Mouse (Mus musculus) C2C12 (cell line): Measurements from ENCODE around the gene Kcnma1. TPM values are rescaled to one million over a fixed set of nuclear protein-coding genes. Genes with fewer than 3 reads are reported as not detected.

ENCODE experiments used
- H3K27me3 ChIP-seq: one replicate; pipeline ENCODE4 v1.6.1; 2011; ENCODE audit not compliant: control insufficient read depth, insufficient read depth, insufficient read length
- H3K36me3 ChIP-seq: one replicate; pipeline ENCODE4 v1.6.1; 2011; ENCODE audit not compliant: control insufficient read depth, insufficient read depth
- H3K4me3 ChIP-seq: one replicate; pipeline ENCODE4 v1.5.1; 2011; ENCODE audit warnings: mild to moderate bottlenecking, control low read depth; ENCODE audit not compliant: poor library complexity, insufficient read depth, severe bottlenecking
- H3K79me2 ChIP-seq: one replicate; pipeline ENCODE4 v1.6.1; 2011; ENCODE audit not compliant: control insufficient read depth, insufficient read depth
- H3K79me3 ChIP-seq: one replicate; pipeline ENCODE4 v1.6.1; 2011; ENCODE audit warnings: low read depth, control low read depth
- H3ac ChIP-seq: one replicate; pipeline ENCODE3; 2011; ENCODE audit warnings: low read depth; ENCODE audit not compliant: control insufficient read depth, insufficient read length
- CEBPB ChIP-seq: IDR thresholded peaks from one replicate; pipeline ENCODE4 v1.6.1; 2011; ENCODE audit warnings: low read depth, mild to moderate bottlenecking, control low read depth, moderate library complexity
- CTCF ChIP-seq: IDR thresholded peaks from one replicate; pipeline ENCODE4 v1.5.1; 2011; ENCODE audit not compliant: control insufficient read depth, insufficient read depth, insufficient read length
- FOSL1 ChIP-seq: IDR thresholded peaks from one replicate; pipeline ENCODE4 v1.8.0; 2011; ENCODE audit warnings: mild to moderate bottlenecking, low read length; ENCODE audit not compliant: poor library complexity, insufficient read depth, severe bottlenecking
- MAX ChIP-seq: IDR thresholded peaks from one replicate; pipeline ENCODE4 v1.6.1; 2011; ENCODE audit warnings: mild to moderate bottlenecking, control low read depth
- MYOD1 ChIP-seq: IDR thresholded peaks from one replicate; pipeline ENCODE4 v1.6.1; 2011; ENCODE audit warnings: low read depth; ENCODE audit not compliant: control insufficient read depth, insufficient read length
- MYOG ChIP-seq: IDR thresholded peaks from one replicate; pipeline ENCODE4 v1.6.1; 2011; ENCODE audit not compliant: control insufficient read depth, insufficient read length; ENCODE audit errors: extremely low read depth
- USF1 ChIP-seq: IDR thresholded peaks from one replicate; pipeline ENCODE4 v1.6.1; 2011; ENCODE audit warnings: low read depth, mild to moderate bottlenecking, control low read depth, moderate library complexity
- polyA plus RNA-seq: library from polyadenylated mRNA; unstranded; fragments of >200 nt; fragmentation: generic; extraction: Trizol; gene quantifications from one replicate; pipeline ENCODE4 v1.2.1, GENCODE M21; 2012; ENCODE audit warnings: missing spikeins

The Kcnma1 gene
- polyA plus RNA-seq, 1 experiment = not detected

DNA sequence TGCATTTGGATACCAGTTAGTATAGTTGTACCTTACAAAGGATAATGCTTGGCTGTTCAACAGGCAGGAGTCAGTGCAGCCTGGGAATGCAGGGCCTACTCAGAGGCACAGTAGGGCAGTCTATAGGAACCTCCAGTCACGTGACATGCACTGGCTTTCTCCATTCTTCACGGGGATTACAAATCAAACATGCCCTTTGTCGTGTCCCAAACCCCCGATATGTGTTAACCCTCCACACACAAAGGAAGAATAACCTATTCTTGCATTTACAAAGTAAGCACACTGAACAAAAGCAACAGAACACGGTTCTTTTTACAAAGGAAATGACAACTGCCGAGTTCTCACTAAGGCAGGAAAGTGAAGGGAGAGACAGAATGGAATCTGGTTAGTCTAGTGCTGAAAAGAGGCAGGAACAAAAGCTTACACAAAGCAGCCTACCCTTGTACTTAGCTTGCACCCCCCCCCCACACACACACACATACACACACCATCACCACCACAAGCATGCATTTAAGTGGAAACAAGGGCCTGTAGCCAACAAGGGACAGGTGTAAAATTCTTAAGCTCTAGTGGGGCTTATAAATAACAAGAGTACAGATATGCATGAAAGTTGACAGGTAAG is 421.4 kb downstream of the Kcnma1 start:
- Histone ChIP-seq H3K79me3 (no peaks in the 10 kb centered on the region), H3K27me3 (no peaks in the 10 kb centered on the region), H3K4me3 (no peak overlapping the region), H3ac (no peak overlapping the region), H3K79me2 (no peaks in the 10 kb centered on the region), H3K36me3 (no peaks in the 10 kb centered on the region)
- TF ChIP-seq CEBPB (no peak), MYOD1 (no peak), CTCF (no peak), MAX (no peak), MYOG (no peak), USF1 (no peak), FOSL1 (no peak)

DNA sequence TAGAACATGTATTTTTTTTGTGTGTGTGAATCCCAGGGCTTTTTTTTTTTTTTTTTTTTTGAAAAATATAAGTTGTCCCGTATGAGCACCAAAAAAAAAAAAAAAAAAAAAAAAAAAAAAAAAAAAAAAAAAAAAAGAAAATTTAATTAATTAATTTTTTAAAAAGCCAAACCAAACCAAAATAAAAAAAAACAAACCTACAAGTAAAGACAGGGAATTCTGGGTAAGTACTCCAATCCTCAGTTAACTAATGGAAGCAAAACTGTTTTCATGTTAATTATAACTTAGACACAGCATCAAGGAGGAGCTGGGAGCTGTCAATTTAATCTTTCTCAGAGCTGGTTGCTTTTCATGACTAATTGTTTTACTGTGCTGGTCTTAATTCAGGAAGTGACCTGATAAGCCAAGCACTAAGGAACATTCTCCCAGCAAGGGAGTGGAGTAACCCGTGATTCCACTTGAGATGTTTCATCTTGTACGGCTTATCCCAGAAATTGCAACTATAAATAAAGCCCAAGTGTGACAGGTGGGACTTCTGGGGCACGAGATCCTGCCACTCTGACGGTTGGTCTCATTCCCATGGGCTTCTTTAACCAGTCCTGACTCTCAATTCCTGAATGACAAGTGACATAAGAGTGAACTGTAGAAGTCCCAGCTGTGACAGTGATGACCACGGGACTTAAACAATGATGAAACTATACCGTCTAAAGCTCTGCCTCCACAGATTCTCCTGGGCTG is 424.4 kb downstream of the Kcnma1 start:
- Histone ChIP-seq H3K36me3 (no peaks in the 10 kb centered on the region), H3K27me3 (no peaks in the 10 kb centered on the region), H3ac (no peak overlapping the region), H3K79me3 (no peaks in the 10 kb centered on the region), H3K79me2 (no peaks in the 10 kb centered on the region), H3K4me3 (no peak overlapping the region)
- TF ChIP-seq USF1 (no peak), MYOG (no peak), MAX (no peak)

DNA sequence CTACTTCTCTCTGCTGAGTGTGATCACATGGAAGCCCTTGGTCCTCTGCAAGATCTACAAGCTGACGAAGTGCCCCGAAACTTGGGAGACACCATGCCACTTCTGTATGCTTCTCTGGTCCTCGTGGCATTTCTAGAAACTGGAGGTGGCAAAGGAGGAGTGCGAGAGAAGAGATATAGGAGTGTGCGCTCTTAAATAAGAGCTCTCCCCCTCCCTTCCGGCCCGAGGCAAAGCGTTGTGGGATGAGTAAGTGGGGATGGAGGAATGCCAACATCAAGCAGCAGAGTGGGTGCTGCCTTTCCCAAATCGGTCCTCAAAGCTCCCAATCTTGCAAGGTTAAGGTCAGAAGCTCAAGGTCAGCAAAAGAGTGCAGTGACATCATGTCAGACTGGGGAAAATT is 426.8 kb downstream of the Kcnma1 start:
- no peaks in the 10 kb centered on the region for H3K36me3 ChIP-seq

DNA sequence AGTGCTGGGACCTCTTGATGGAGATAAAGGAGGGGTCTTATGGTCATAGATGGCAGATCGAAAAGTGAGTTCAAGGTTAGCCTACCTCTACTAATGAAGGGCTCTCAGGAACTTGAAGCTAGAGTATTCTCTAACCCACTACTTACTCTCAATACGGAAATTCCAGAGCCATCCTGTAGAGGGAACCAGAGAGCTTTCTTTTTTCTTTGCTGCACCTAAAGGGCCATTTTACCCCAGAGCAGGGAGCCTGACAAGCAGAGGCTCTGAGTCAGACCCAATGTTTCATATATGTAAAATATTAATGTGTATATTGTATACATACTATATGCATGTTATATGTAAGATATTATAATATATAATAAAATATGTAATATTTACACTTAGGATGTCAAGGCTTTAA is 431.1 kb downstream of the Kcnma1 start:
- TF ChIP-seq MYOD1 = no peak
- TF ChIP-seq FOSL1 = no peak
- TF ChIP-seq MYOG = no peak
- no peak for TF ChIP-seq MAX
- TF ChIP-seq CEBPB = no peak
- TF ChIP-seq CTCF = peak; percentile 6
- TF ChIP-seq USF1 = no peak
- H3K79me2 ChIP-seq = no peaks in the 10 kb centered on the region
- no peak overlapping the region for H3ac ChIP-seq

More for the DNA sequence above, 426.8 kb downstream of the Kcnma1 start:
- no peaks in the 10 kb centered on the region for H3K79me2 ChIP-seq
- no peak overlapping the region for H3K4me3 ChIP-seq
- TF ChIP-seq FOSL1 = peak; percentile 7
- peak; percentile 71 for TF ChIP-seq MAX
- no peak for TF ChIP-seq MYOD1
- no peak for TF ChIP-seq MYOG
- TF ChIP-seq CTCF = no peak
- TF ChIP-seq CEBPB = no peak
- no peak for TF ChIP-seq USF1
- H3K27me3 ChIP-seq = no peaks in the 10 kb centered on the region
- no peaks in the 10 kb centered on the region for H3K79me3 ChIP-seq
- peak overlapping the region; percentile 32 for H3ac ChIP-seq

DNA sequence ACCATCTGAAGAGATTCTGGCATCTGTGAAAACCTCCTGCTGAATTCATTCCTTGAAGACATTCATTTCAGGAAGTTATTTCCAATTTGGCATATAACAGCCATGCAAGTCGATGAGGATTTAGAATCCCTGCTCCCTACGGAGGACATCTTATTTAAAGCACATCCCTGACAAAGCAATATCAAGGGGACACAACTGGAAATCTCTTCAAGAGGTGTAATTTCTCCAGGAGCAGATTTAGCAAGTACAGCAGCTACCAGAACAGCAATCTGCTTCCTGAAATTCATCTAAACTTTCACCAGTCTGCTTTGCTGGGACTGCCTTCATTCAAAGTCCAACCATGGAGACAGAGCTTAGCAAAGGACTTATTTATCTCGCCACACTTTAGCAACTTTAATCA is 433.0 kb downstream of the Kcnma1 start:
- Histone ChIP-seq H3K27me3 (peaks cover 11% of the 10 kb centered on the region), H3K79me2 (no peaks in the 10 kb centered on the region)

More for the DNA sequence above, 431.1 kb downstream of the Kcnma1 start:
- H3K27me3 ChIP-seq = peaks cover 11% of the 10 kb centered on the region
- H3K4me3 ChIP-seq = no peak overlapping the region
- H3K36me3 ChIP-seq = no peaks in the 10 kb centered on the region
- H3K79me3 ChIP-seq = no peaks in the 10 kb centered on the region

More for the DNA sequence above, 433.0 kb downstream of the Kcnma1 start:
- TF ChIP-seq MYOG (no peak), MAX (no peak), MYOD1 (no peak), CEBPB (no peak), USF1 (no peak), FOSL1 (no peak), CTCF (no peak)
- no peak overlapping the region for H3K4me3 ChIP-seq
- no peaks in the 10 kb centered on the region for H3K79me3 ChIP-seq
- H3K36me3 ChIP-seq = no peaks in the 10 kb centered on the region
- H3ac ChIP-seq = no peak overlapping the region
